Mouse (Mus musculus): ENCODE data around the gene Fam102b. TPM values are rescaled to one million over a fixed set of nuclear protein-coding genes. Genes with fewer than 3 reads are reported as not detected.

Fam102b gene
- polyA plus RNA-seq (2012; rRNA removed) = 33.7 and 38.4 TPM in 2 replicates

DNA sequence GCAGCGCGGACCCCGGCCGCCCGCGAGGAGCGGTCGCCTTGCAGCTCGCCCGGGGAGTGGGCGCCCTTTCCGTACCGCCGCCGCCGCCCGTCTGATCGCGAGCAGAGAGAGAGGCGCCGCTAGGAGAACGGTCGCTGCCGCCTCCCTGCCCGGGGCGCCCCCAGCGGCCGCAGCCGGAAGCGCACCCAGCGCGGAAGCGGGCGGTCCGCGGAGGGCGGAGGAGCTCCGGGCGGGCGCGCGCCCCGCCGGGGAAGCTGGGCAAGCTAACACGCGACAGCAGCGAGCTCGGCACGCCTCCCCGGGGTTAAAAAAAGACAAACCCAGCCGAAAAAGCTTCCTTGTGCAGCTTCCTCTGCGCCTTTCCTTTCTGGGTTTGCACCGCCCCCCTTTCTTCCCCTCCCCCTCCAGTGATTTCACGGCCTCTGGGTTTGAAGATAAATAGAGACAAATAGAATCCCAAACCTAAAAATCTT is at the start of gene Fam102b:
TSS of gene Fam102b (minus strand) at position 93 of the 473 bp plus-strand sequence.
- peak; percentile 55 to 87 for DNase-seq (ENCODE audit: extremely low spot score in 1 of 2, low spot score in 1 of 2)

DNA sequence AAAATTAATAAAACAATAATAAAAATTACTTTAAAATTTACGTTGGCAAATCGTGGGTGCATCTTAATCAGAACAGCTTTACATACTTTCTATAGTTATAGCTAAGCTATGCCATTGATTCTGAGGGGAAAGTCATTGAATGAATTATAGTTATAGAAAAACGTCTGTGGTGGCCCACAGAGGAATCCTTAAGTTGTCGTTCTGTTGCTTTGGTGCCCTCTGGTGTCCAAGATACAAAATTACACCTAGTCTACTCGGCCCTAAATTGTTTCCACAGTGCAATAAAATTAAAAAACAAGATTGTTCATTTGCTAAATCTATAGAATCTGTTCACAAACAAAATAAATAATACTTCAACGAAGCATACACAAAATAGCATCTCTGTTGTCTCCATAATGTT is 35.6 kb upstream of the Fam102b start:
- peak in 1 of 2 experiments; percentile 79 for DNase-seq (ENCODE audit: extremely low spot score in 1 of 2, low spot score in 1 of 2)

DNA sequence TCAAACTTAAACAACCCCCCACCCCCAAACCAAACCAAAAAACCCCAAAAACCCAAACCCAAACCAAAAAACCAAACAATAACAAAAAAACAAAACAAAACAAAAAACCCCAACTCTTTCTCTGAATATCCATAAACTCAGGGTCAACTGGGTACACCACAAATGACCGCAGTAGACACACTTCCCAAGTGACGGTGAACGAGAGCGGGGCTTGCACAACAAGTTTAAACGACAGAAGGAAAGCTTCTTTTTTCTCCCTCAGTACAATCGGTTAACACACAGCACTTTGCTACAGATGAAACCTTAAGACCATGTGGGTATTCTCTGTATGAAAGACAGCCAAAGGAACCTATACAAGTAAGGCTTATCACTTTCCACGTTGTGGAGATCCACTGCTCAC is 35.0 kb upstream of the Fam102b start:
- no peak for DNase-seq (ENCODE audit: extremely low spot score in 1 of 2, low spot score in 1 of 2)

DNA sequence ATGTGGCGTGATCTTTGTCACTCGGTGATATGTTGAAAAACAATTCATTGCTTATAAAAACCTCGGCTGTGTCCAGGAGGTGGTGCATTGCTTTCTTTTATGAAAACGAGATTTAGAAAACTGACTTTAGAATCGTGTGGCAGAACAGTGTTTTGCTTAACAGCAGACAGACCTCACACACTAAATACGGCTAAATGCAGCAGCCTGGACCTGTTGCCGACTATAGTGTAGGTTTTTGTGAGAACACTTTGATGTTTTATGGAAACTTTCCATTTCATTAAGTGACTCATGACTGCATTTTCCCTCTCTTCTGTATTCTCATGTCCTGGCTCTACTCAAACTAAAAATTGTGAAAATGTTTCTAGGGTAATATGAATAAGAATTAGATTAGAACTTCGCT is 32.5 kb upstream of the Fam102b start:
- peak in 1 of 2 experiments; percentile 22 for DNase-seq (ENCODE audit: extremely low spot score in 1 of 2, low spot score in 1 of 2)

DNA sequence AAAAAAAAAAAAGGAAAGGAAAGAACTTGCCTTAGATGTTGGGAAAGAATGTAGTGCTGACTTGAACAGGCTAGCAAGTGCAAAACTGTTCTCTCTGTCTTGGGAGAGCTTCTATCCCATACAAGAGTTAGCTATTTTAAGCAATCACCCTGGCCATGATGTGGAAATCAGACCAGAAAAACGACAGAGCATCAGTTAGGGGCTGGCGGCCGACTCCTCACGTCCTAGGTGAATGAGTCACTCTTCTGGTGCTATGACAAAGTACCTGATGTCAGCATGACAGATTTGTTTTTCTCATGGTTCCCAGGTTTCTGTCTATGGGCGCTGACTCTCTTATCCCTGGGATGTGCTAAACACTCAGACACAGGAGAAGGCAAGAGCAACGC is 24.5 kb upstream of the Fam102b start:
- DNase-seq (ENCODE audit: extremely low spot score in 1 of 2, low spot score in 1 of 2) = no peak

DNA sequence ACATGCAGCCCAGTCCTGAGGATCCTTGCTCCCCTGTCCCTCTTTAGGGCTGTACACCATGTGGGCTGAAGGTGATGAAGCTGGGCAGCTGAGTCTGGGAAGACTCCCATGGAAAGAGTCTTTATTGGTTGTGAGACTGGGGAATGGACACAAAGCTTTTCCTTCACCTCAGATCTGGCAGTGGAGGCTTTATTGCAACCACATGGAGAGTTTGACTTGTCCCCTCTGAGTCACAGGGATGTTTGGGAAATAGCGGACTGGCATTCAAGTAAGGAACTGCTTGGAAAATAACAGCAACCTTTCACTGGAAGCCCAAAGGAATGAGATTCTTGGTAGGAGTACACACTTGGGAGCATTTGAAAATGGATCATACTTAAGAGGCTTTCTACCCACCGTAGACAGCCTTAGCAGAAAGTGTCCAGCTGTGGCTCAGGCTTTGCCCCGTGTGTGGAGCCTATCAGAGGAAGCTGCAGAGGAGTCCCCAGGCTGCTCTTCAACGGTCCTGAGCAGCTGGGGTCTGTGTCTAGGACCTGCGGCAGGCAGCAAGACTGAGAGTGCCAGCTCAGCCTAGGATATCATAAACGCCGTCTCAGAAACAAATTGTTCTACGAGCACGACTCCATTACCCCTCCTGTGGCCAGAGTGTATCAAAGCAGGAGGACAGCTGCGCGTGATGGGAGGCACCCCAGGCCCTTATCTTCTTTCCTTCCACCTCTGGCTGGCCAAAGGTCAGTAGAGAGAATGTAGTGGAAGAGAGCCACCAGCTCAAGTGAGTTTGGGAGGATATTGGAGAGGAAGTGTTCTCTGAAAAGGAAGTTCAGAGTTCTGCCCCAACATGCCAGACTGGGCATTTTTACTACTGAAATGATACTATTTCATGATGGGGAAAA is 23.9 kb upstream of the Fam102b start:
- DNase-seq (ENCODE audit: extremely low spot score in 1 of 2, low spot score in 1 of 2) = no peak

DNA sequence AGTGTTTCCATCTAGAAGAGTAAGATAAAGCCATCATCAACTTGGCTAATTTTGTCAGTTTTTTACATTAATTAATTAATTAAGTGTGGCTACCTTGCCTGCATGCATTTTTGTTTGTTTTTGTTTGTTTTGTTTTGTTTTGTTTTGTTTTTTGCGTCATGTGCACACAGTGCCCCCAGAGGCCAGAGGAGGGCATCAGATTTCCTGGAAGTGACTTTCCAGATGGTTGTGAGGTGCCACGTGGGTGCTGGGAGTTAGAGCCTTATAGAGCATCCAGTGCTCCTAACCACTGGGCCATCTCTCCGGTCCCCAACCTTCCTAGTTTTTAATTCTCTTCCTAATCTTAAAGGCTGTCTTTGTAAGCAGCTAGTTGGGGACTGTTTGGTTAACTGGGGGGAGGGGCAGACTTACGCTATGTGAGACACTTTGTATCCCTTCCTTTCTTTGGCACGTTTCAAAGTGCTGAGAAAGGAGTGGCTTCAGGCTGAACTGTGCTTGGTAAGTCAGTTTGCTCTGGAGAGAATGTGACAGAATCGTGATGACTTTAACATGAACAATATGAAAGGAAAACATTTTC is 20.4 kb upstream of the Fam102b start:
- DNase-seq (ENCODE audit: extremely low spot score in 1 of 2, low spot score in 1 of 2) = no peak

DNA sequence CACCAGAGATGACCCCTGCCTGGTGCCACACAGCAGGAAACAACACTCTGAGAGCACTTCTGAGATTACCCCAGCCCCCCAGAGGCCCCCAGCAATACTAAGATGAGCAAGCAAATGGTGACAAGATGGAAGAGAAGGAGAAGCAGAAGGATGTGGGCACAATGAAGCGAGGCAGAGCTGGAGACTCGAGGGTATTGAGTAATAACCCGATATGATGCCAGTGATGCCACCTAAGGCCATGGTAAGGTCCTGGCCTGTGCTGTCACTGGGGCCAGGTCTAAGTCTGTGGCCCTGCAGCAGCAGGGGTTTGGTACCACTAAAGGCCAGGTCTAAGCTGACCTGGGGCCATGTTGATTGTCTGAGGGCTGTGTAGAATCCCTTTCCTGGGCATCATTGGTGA is 19.0 kb upstream of the Fam102b start:
- DNase-seq (ENCODE audit: extremely low spot score in 1 of 2, low spot score in 1 of 2) = no peak

DNA sequence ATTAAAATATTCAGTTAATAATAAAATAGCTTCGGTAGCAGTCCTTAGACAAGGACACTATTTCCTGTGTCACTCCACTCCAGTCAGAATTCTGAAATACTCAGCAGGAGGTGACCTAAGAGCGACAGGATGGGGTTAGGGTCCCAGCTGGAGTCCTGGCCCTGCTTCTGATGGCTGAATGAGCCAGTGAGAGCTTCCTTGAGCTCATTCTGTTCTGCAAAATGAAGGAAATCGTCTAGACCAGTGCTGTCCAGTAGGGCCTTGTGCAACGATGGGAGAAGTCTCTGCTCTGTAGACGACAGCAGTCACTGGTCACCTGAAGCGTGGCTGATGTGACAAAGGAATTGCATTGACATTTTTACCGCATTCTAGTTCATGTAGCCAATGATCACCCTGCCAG is 16.0 kb upstream of the Fam102b start:
- DNase-seq (ENCODE audit: extremely low spot score in 1 of 2, low spot score in 1 of 2) = no peak

DNA sequence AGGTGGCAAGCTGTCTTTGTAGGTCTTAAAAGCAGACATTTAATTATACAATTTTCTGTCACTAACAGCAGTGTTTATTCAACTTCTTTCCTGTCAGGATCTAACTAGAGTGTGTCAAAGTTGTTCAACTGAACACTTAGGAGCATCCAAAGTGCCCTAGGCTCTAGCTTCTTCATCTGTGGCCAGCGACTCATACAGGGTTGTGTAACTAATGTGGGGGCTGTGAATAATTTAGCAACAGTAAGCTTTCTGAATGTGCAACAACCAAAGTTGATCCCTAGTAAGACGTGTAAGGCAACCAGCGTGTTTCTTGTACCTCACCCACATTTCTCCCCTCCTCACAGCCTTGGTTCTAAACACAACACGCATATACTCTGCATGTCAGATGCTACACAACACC is 13.5 kb upstream of the Fam102b start:
- DNase-seq (ENCODE audit: extremely low spot score in 1 of 2, low spot score in 1 of 2) = no peak

DNA sequence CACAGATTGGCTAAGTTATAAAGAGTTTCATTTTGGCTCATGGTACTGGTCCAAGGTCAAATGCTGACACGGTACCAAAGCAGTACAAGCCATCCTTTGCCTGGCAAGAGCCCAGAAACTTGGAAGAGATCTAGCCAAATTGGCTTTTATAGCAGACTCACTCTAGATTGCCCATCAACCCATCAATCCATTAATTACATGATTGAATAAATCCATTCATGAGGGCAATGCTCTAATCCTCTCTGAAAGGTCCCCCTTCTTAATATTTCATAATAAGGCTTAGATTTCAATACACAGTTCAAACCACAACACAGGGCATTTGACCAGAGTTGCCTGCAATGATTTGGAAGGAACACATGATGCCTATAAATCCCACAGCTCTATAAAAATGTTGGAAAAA is 7.0 kb upstream of the Fam102b start:
- no peak for DNase-seq (ENCODE audit: extremely low spot score in 1 of 2, low spot score in 1 of 2)

DNA sequence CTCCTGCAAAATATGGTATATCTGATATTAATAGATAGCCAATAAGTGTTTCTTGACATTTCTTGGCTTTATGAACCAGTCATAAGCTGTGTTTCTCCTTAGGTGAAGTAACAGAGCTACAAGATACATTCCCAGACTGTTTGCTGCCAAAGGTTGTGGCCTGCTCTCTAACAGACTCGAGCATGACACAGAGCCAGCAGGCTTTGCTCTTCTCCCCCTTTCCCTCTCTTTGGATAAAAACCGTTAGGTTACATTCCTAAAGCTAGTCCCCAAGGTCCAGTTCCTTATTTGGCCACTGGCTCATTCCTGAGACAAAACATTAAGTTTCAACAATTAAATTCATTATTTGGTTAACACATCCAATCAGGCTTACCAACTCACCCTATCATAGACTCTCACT is 4.9 kb upstream of the Fam102b start:
- DNase-seq (ENCODE audit: extremely low spot score in 1 of 2, low spot score in 1 of 2) = no peak

DNA sequence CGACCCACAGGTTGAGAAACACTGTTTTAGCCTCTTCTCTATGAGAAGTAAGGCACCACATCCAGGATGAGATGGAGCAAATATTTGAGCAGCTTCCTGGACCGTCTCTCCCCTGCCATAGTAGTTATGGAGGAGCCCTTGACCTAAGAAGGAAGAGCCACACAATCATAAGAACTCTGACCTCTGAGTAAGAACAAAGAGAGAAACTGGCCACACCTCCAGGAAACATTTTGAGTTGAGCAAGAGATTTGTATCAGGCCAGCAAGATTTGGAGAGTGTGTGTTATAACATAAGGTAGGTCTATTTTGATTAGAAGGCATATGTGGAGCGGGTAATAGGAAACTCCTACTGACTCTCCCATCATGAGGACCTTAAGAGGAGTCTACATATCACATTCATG is 4.2 kb upstream of the Fam102b start:
- no peak for DNase-seq (ENCODE audit: extremely low spot score in 1 of 2, low spot score in 1 of 2)

DNA sequence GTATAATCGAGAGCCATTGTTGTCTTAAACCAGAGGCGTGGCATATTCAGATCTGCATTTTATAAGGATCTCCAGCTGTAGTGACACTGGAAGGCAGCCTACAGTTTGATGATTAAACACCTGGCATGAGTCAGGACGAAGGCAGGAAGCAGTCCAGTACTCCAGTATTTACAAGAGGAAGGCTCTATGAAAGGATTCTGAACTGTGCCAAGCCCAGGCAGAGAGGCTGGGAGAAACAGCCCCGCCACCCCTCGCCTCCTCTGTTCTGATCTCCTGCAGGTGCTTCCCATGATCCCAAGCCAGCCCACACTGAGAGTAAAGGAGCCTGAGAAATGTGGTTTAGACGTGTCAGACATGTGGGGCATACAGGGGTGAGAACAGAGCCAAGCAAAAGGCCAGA is 3.4 kb upstream of the Fam102b start:
- no peak for DNase-seq (ENCODE audit: extremely low spot score in 1 of 2, low spot score in 1 of 2)

DNA sequence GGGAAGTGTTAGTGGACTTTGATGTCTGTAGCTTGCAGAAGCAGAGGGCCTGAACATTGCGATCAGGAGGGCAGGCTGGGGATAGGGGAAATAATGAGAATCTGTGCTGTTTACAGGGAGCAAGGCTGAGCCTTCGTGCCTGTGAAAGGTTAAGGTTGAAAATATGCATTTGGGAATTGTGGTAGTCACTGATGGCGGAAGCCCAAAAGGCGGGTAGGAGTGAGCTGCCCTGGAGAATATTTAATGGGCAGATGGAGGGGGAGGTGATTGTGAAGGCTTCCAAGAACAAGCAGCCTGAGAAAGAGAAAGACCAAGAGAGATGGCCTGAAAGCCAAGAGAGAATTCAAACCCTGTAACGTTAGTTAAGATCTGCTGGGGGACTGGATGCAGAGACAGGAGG is 2.3 kb upstream of the Fam102b start:
- no peak for DNase-seq (ENCODE audit: extremely low spot score in 1 of 2, low spot score in 1 of 2)

DNA sequence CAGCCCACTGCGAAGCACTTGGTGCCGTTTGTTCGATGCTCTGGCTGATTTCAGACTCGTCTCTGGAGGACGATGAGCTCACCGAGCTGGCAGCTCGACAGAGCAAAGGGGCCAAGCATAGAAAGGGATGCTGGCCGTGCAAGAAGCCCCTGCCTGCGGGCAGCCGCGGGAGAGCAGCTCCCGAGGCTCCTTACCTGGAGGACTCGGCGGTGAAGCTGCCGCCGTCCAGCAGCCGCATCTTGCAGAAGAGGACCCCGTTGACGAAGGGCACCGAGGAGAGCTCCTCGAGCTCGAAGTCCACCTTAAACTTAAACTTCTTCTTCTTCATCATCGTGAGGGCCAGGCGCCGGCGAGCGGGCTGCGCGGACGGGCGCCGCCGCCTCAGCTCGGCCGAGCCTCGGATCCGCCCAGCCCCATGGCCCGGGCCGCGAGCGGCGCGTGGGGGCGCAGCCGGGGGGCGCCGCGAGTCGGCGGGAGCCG is 376 bp downstream of the Fam102b start:
- peak in 1 of 2 experiments; percentile 28 for DNase-seq (ENCODE audit: extremely low spot score in 1 of 2, low spot score in 1 of 2)

DNA sequence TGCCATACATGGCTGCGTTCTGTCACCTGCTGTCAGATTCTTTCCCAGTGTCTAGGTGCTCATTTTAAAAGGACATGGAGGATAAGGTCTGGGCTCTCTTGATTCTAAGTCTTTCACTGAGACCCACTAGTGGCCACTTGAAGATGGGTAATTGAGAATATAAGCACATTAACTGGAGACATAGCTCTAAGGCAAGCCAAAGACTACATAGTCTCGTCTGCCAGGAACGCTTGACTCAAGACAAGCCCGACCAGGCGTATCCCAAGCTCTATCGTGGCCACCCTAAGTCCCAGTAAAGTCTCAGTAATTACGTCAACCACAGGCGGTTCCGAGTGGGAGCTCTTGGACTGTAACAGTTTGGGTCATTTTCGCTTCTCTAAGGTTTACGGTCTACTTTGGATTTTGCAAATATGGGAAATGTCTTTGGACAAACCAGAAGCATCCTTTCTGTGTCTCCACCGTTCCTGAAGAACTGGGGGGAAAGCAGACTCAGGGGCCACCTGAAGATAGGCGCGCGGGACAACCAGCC is 881 bp downstream of the Fam102b start:
- DNase-seq (ENCODE audit: extremely low spot score in 1 of 2, low spot score in 1 of 2) = no peak

DNA sequence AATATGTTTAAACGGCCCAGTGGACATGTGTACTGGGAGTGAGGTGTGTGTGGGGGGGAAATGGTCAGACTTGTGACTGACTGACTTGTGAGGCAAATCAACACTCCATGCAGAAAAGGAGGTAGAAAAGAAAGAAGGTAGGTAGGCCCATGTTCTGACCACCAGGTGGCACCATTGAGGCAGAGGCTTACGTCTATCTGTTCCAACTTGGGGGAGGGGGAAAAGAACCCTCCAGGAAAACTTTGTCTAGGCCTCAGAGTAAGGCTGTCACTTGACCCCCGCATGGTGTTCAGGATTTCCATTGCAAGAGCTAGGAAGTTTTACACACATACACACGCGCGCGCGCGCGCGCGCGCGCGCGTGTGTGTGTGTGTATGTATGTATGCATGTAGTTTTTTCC is 1.8 kb downstream of the Fam102b start:
- peak; percentile 60 to 86 for DNase-seq (ENCODE audit: extremely low spot score in 1 of 2, low spot score in 1 of 2)

DNA sequence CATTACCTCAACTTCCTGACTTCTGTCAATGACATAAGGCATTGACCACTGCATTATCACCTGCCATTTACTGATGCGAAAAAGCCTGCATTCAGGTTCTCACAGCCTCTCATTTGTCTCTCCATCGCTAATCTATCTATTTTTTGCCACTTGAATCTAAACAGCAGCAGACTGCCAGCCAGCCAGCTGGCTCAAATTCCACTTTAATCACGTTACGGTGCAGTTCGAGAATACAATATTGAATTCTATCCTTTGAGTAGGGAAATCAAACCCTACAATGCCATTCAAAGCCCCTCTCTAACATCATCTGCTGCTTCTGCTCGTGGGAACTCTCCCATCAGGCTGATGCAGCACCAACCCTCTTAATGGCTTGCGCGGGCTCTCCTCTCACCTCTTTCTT is 4.3 kb downstream of the Fam102b start:
- DNase-seq (ENCODE audit: extremely low spot score in 1 of 2, low spot score in 1 of 2) = no peak

DNA sequence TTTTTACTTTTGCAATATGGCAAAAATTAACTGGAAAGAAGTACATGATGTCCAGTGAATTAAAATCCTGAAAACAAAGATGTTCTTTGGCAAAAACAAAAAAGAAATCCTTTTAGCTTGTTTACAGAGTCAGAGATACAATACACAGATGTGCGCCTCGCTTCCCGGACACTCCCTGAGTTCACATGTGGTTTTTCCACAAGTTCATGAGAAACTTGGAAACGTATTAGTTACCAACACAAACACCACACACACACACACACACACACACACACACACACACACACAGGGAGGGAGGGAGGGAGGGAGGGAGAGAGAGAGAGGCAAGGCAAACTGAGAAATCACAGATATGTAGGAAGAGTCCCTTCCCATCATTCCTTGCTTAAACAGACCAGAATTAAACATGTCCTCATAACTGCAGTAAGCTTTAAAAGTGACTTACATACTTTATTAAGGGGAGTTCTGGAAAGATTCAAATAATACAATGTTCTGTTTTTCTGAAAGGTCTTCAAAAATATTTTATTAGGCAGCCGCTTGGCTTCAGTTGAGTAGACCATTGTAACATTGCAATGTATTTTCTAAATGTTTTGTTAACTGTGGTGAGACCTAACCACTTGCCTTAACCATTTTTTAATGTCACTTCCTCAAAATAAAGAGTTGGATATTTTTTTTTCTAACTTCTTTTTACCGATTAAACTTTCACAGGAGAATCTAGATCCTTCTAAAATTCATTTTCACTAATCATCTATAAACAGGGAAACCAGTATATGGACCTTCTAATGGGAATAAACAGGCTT is 5.5 kb downstream of the Fam102b start:
- DNase-seq (ENCODE audit: extremely low spot score in 1 of 2, low spot score in 1 of 2) = no peak

DNA sequence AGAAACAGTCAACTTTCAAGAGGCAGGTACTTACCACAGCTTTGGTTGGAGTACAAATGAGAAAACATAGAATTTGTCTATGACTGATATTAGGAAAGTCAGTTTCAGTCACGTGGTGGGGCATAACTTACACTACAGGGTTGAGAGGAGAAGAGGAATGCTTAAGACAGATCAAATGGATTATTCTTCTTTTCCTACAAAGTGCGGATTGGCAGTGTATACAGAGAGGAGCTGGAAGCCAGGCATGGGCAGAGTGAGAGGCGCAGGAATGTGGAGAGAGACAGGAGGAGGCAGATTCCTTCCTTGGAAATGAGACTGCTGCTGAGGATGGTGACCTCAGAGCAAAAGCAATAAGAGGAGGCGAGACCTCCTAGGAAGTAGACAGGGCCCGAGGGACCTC is 9.1 kb downstream of the Fam102b start:
- DNase-seq (ENCODE audit: extremely low spot score in 1 of 2, low spot score in 1 of 2) = no peak
